Mouse (Mus musculus): Measurements from ENCODE around the gene Ddx54.
A peak's percentile ranks its signal among the peaks of the same experiment; 100 is the strongest.

Gene Ddx54

GRCm38 (mm10) chr5:120612442-120612821 is at the start of gene Ddx54, which contains the start of gene Rita1:
Gene Ddx54, plus strand, starts transcription at chr5:120612739.
Gene Rita1, minus strand, starts transcription at chr5:120612589.
- no peak for DNase-seq (ENCODE audit: low read depth, low spot score)

- no peak for DNase-seq (ENCODE audit: low read depth, low spot score)
Measured at GRCm38 (mm10) chr5:120562956-120563913, 49.3 kb upstream of the Ddx54 start.

GRCm38 (mm10) chr5:120563914-120564311 is 48.6 kb upstream of the Ddx54 start:
- no peak for DNase-seq (ENCODE audit: low read depth, low spot score)

DNA sequence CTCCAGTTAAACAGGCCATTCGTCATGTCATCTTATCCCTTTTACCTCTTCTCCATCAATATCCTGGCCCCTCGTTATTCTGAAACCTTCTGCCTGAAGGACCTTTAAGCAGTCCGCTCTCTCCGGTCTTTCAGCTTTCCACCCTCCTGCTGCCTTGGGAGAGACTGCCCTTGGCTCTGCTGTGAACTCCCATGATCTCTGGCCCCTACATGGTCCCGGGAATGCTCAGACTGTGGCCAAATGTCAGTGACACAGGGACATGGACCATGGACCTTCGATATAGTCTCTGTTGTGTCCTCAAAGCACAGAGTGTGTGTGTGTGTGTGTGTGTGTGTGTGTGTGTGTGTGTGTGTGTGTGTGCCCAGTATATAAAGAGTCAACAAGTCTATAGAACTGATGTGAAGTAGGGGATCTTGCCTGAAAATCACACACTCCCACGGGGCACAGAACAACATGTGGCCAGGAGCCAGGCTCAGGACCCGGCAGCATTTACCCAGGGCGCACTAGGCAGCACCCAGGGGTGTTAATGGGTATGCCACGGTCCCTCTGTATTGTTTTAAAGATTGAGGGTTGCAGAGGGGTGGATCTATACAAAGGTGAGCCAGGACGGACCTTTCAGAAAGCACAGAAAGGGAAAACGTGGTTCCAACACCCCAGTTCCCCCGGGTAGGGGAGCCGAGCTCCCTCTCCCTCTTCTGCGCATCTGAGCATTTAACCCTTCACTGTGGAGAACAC is 47.2 kb upstream of the Ddx54 start:
- DNase-seq (ENCODE audit: low read depth, low spot score), result no peak

GRCm38 (mm10) chr5:120566101-120566500 is 46.4 kb upstream of the Ddx54 start:
- peak; percentile 75 for DNase-seq (ENCODE audit: low read depth, low spot score)

DNA sequence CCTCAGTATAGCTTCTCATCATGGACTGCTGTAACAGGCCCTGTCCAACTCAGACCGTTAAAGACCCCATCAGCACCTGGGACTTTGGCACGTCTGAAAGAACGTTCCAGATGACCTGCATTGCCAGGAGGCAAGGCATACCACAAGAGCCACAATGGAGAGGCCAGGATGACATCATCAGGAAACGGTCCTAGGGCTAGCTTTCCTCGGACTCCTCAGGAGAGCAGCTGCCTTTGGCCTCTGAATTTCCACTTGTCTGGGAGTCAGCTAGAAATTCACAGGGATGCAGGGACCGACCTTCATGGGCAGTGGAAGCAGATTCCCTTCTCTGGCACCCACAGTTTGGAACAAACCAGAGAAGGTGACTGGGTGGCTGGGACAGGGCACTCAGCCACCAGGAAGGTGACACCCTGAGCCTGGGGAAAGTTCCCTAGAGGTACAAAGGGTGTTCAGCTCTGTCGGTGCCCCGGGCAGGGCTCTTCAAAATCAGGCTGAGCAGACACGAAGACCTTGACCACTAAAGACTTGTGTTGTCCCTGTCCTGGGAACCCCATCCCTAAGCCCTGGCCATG is 45.8 kb upstream of the Ddx54 start:
- DNase-seq (ENCODE audit: low read depth, low spot score), result no peak

DNA sequence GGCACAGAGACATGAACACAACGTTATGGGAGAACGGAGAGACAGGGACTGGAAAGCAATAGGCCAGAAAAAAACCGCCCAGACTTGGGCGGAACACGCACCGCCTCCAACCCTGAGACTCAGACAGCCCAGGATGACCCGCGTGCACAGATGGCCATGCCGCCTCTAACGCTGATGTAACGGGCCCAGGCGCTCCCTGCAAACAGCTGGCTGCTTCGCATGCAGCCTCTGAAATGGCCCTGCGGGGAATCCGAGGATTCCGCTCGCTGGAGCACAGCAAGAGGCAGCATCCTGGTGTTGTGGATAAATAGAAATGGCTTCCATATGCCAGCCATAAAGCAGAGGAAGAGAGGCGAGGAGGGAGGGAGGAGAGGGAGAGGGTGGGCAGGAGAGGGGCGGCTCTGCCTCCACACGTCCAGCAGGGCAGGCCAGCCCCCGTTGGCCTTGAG is 45.3 kb upstream of the Ddx54 start:
- DNase-seq (ENCODE audit: low read depth, low spot score), result no peak

DNA sequence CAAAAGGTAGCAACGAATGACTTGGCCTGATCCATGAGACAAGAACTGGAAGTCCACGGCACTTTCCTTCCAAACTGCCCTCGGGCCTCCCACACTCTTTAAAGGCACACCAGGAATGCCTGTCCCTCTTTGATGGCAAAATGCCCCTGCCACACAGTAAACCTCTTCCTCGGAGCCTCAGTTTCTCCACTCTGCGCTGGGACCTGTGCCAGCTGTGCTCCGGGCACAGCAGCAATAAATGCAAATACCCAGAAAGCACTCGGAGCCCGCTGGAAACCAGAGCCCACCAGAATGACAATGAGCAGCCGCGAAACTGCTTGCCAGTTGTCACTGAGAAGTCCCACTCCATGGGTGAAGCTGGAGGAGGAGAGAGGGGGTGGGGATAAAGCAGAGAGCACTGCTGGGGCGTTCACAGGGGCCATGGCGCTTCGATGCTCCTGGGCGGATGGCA is 44.8 kb upstream of the Ddx54 start:
- DNase-seq (ENCODE audit: low read depth, low spot score), result no peak

DNA sequence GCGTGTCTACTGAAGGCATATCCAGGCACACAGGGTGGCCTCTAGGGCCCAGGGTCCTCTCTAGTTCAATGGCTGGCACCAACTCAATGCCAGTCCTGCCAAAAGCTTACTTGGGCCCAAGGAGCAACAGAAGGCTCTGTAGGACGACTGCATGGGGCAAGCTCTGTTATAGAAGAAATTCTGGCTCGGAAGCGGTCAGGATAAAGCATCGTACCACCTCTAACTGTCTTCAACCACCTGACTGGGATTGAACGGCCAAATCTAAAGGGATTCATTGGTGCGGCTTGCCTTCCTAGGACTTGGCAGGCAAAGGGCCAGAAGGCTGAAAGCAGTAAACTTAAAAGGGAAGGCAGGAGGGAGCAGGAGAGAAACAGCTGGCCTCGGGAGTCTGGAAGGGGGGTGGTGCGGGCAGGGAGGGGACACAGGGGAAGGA is 44.2 kb upstream of the Ddx54 start:
- no peak for DNase-seq (ENCODE audit: low read depth, low spot score)

- DNase-seq (ENCODE audit: low read depth, low spot score), result no peak
Measured at GRCm38 (mm10) chr5:120568964-120569363, 43.6 kb upstream of the Ddx54 start.

GRCm38 (mm10) chr5:120569791-120570190 is 42.7 kb upstream of the Ddx54 start:
- no peak for DNase-seq (ENCODE audit: low read depth, low spot score)

- DNase-seq (ENCODE audit: low read depth, low spot score), result no peak
Measured at GRCm38 (mm10) chr5:120570289-120570897, 42.1 kb upstream of the Ddx54 start.

GRCm38 (mm10) chr5:120571056-120571740 is 41.3 kb upstream of the Ddx54 start:
- DNase-seq (ENCODE audit: low read depth, low spot score), result no peak

- no peak for DNase-seq (ENCODE audit: low read depth, low spot score)
Measured at GRCm38 (mm10) chr5:120574469-120575063, 38.0 kb upstream of the Ddx54 start.

- DNase-seq (ENCODE audit: low read depth, low spot score), result no peak
Measured at GRCm38 (mm10) chr5:120576781-120577301, 35.7 kb upstream of the Ddx54 start.

DNA sequence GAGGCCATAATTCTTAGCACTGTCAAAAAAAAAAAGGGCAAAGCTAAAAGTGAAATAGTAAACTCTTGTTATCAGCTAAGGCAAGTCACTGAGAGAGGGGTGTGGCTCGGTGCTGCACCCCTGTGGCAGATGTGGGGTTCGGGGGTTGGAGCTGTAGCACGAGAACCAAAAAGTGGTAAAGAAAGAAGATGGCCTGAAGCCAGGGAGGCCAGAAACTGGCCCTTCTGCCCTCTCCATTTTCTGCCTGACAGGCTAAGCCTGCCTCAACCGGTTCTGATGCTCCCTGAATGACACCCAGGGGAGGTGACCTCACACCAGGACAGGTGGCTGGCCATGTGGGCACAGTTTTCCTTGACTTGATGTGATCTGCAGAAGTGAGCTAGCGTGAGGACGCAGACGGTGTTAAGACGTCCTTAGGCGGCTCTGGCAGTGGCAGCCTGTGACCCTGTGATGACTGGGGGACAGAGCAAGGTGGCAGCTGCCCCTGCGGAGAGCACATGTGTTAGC is 34.6 kb upstream of the Ddx54 start:
- no peak for DNase-seq (ENCODE audit: low read depth, low spot score)

- DNase-seq (ENCODE audit: low read depth, low spot score), result no peak
Measured at GRCm38 (mm10) chr5:120578504-120579081, 33.9 kb upstream of the Ddx54 start.

- no peak for DNase-seq (ENCODE audit: low read depth, low spot score)
Measured at GRCm38 (mm10) chr5:120579211-120579897, 33.2 kb upstream of the Ddx54 start.
